Mouse (Mus musculus): ENCODE results near the gene Olfr251. TPM values are rescaled to one million over a fixed set of nuclear protein-coding genes. Genes with fewer than 3 reads are reported as not detected.
"Not testable (repeated sequence)": the region's sequence is repeated elsewhere in the genome, so short reads cannot be mapped to it uniquely, and the experiment has no call there.

Gene Olfr251
- polyA plus RNA-seq (2012; rRNA removed) (not detected in 2 replicates), polyA plus RNA-seq (2014; fragmentation: Nextera tagmentation; extraction: Ambion mirVana) (not detected in 2 replicates)

- no peaks in the 10 kb centered on the region for H3K4me1 ChIP-seq (ENCODE audit: control insufficient read depth, insufficient read depth, low read length)
- H3K9ac ChIP-seq (ENCODE audit: low read depth, low read length, severe bottlenecking) = no peak within 1 kb of the TSS
- DNase-seq (ENCODE audit: low spot score) = no peak
- H3K36me3 ChIP-seq (ENCODE audit: control insufficient read depth, insufficient read depth, low read length) = no peaks in the 10 kb centered on the region
- H3K4me3 ChIP-seq (replicated peaks; ENCODE audit: low read length) = no peak within 1 kb of the TSS
- no peak within 1 kb of the TSS for H3K4me2 ChIP-seq (replicated peaks; ENCODE audit: low read depth, low read length, severe bottlenecking)
- no peaks in the 10 kb centered on the region for H3K27me3 ChIP-seq (ENCODE audit: control insufficient read depth, insufficient read depth, low read length)
- WGBS = 64% methylated on average over 2 of the region's 2 CpGs
- TF ChIP-seq POLR2A (IDR thresholded peaks at IDR 0.05; ENCODE audit: borderline replicate concordance, extremely low read depth, insufficient read depth, insufficient read length) = no peak
- H3K9me3 ChIP-seq (ENCODE audit: control insufficient read depth, low read length) = no peaks in the 10 kb centered on the region
- H3K27ac ChIP-seq (replicated peaks; ENCODE audit: low read depth, low read length) = no peak within 1 kb of the TSS
- no peak for ATAC-seq (ENCODE audit: low FRiP score, low read depth)
Observed at GRCm38 (mm10) chr9:38376786-38377185, at the start of gene Olfr251. TSS of gene Olfr251 (plus strand) at chr9:38377086.

GRCm38 (mm10) chr9:38328760-38329159 is 48.1 kb upstream of the Olfr251 start, which contains the start of gene Olfr25:
TSS of gene Olfr25 (plus strand) at chr9:38329060.
- Histone ChIP-seq H3K27ac (replicated peaks; ENCODE audit: low read depth, low read length) (no peak within 1 kb of the TSS), H3K4me1 (ENCODE audit: control insufficient read depth, insufficient read depth, low read length) (no peaks in the 10 kb centered on the region), H3K4me2 (replicated peaks; ENCODE audit: low read depth, low read length, severe bottlenecking) (no peak within 1 kb of the TSS), H3K9me3 (ENCODE audit: control insufficient read depth, low read length) (no peaks in the 10 kb centered on the region), H3K4me3 (replicated peaks; ENCODE audit: low read length) (no peak within 1 kb of the TSS), H3K36me3 (ENCODE audit: control insufficient read depth, insufficient read depth, low read length) (no peaks in the 10 kb centered on the region), H3K27me3 (ENCODE audit: control insufficient read depth, insufficient read depth, low read length) (no peaks in the 10 kb centered on the region), H3K9ac (ENCODE audit: low read depth, low read length, severe bottlenecking) (no peak within 1 kb of the TSS)
- DNase-seq (ENCODE audit: low spot score) = no peak
- WGBS = 73% methylated on average over 3 of the region's 3 CpGs
- ATAC-seq (ENCODE audit: low FRiP score, low read depth) = no peak
- TF ChIP-seq POLR2A (IDR thresholded peaks at IDR 0.05; ENCODE audit: borderline replicate concordance, extremely low read depth, insufficient read depth, insufficient read length) = no peak

- DNase-seq (ENCODE audit: low spot score) (no peak), ATAC-seq (ENCODE audit: low FRiP score, low read depth) (no peak)
- no peak within 1 kb of the TSS for H3K4me3 ChIP-seq (replicated peaks; ENCODE audit: low read length)
- no peak within 1 kb of the TSS for H3K4me2 ChIP-seq (replicated peaks; ENCODE audit: low read depth, low read length, severe bottlenecking)
- H3K9me3 ChIP-seq (ENCODE audit: control insufficient read depth, low read length) = no peaks in the 10 kb centered on the region
- no peak within 1 kb of the TSS for H3K9ac ChIP-seq (ENCODE audit: low read depth, low read length, severe bottlenecking)
- no peak within 1 kb of the TSS for H3K27ac ChIP-seq (replicated peaks; ENCODE audit: low read depth, low read length)
- TF ChIP-seq POLR2A (IDR thresholded peaks at IDR 0.05; ENCODE audit: borderline replicate concordance, extremely low read depth, insufficient read depth, insufficient read length) = no peak
- no peaks in the 10 kb centered on the region for H3K4me1 ChIP-seq (ENCODE audit: control insufficient read depth, insufficient read depth, low read length)
- H3K27me3 ChIP-seq (ENCODE audit: control insufficient read depth, insufficient read depth, low read length) = no peaks in the 10 kb centered on the region
- H3K36me3 ChIP-seq (ENCODE audit: control insufficient read depth, insufficient read depth, low read length) = no peaks in the 10 kb centered on the region
- 90% methylated on average over 4 of the region's 4 CpGs for WGBS
Observed at GRCm38 (mm10) chr9:38348111-38348510, 28.8 kb upstream of the Olfr251 start, which contains the start of gene Olfr898. TSS of gene Olfr898 (plus strand) at chr9:38348411.

- ATAC-seq (ENCODE audit: low FRiP score, low read depth) = no peak
- Histone ChIP-seq H3K27me3 (ENCODE audit: control insufficient read depth, insufficient read depth, low read length) (no peaks in the 10 kb centered on the region), H3K4me3 (replicated peaks; ENCODE audit: low read length) (no peak within 1 kb of the TSS), H3K27ac (replicated peaks; ENCODE audit: low read depth, low read length) (no peak within 1 kb of the TSS), H3K4me2 (replicated peaks; ENCODE audit: low read depth, low read length, severe bottlenecking) (no peak within 1 kb of the TSS), H3K36me3 (ENCODE audit: control insufficient read depth, insufficient read depth, low read length) (no peaks in the 10 kb centered on the region), H3K9me3 (ENCODE audit: control insufficient read depth, low read length) (no peaks in the 10 kb centered on the region), H3K4me1 (ENCODE audit: control insufficient read depth, insufficient read depth, low read length) (no peaks in the 10 kb centered on the region), H3K9ac (ENCODE audit: low read depth, low read length, severe bottlenecking) (no peak within 1 kb of the TSS)
- no peak for DNase-seq (ENCODE audit: low spot score)
- WGBS = 89% methylated on average over 2 of the region's 2 CpGs
- TF ChIP-seq POLR2A (IDR thresholded peaks at IDR 0.05; ENCODE audit: borderline replicate concordance, extremely low read depth, insufficient read depth, insufficient read length) = no peak
Observed at GRCm38 (mm10) chr9:38366596-38366995, 10.3 kb upstream of the Olfr251 start, which contains the start of gene Olfr250. TSS of gene Olfr250 (plus strand) at chr9:38366896.

GRCm38 (mm10) chr9:38401398-38401797 is 24.5 kb downstream of the Olfr251 start, which contains the start of gene Olfr147:
TSS of gene Olfr147 (plus strand) at chr9:38401698.
- Histone ChIP-seq H3K36me3 (ENCODE audit: control insufficient read depth, insufficient read depth, low read length) (no peaks in the 10 kb centered on the region), H3K4me3 (replicated peaks; ENCODE audit: low read length) (no peak within 1 kb of the TSS), H3K4me2 (replicated peaks; ENCODE audit: low read depth, low read length, severe bottlenecking) (no peak within 1 kb of the TSS), H3K27me3 (ENCODE audit: control insufficient read depth, insufficient read depth, low read length) (no peaks in the 10 kb centered on the region), H3K9me3 (ENCODE audit: control insufficient read depth, low read length) (no peaks in the 10 kb centered on the region), H3K9ac (ENCODE audit: low read depth, low read length, severe bottlenecking) (no peak within 1 kb of the TSS), H3K4me1 (ENCODE audit: control insufficient read depth, insufficient read depth, low read length) (no peaks in the 10 kb centered on the region), H3K27ac (replicated peaks; ENCODE audit: low read depth, low read length) (no peak within 1 kb of the TSS)
- ATAC-seq (ENCODE audit: low FRiP score, low read depth) = no peak
- no peak for TF ChIP-seq POLR2A (IDR thresholded peaks at IDR 0.05; ENCODE audit: borderline replicate concordance, extremely low read depth, insufficient read depth, insufficient read length)
- 71% methylated on average over 1 of the region's 1 CpGs for WGBS
- no peak for DNase-seq (ENCODE audit: low spot score)

- H3K9ac ChIP-seq (ENCODE audit: low read depth, low read length, severe bottlenecking); H3K4me3 ChIP-seq (replicated peaks; ENCODE audit: low read length); ATAC-seq (ENCODE audit: low FRiP score, low read depth); H3K9me3 ChIP-seq (ENCODE audit: control insufficient read depth, low read length); H3K4me1 ChIP-seq (ENCODE audit: control insufficient read depth, insufficient read depth, low read length); H3K4me2 ChIP-seq (replicated peaks; ENCODE audit: low read depth, low read length, severe bottlenecking); H3K27ac ChIP-seq (replicated peaks; ENCODE audit: low read depth, low read length); H3K27me3 ChIP-seq (ENCODE audit: control insufficient read depth, insufficient read depth, low read length); H3K36me3 ChIP-seq (ENCODE audit: control insufficient read depth, insufficient read depth, low read length); DNase-seq (ENCODE audit: low spot score): not testable (repeated sequence)
- 90% methylated on average over 3 of the region's 3 CpGs for WGBS
Observed at GRCm38 (mm10) chr9:38407502-38407901, 30.6 kb downstream of the Olfr251 start.

GRCm38 (mm10) chr9:38413502-38413901 is 36.6 kb downstream of the Olfr251 start:
- not testable (repeated sequence) for H3K4me3 ChIP-seq (replicated peaks; ENCODE audit: low read length); H3K27me3 ChIP-seq (ENCODE audit: control insufficient read depth, insufficient read depth, low read length); H3K4me2 ChIP-seq (replicated peaks; ENCODE audit: low read depth, low read length, severe bottlenecking); H3K4me1 ChIP-seq (ENCODE audit: control insufficient read depth, insufficient read depth, low read length); H3K9ac ChIP-seq (ENCODE audit: low read depth, low read length, severe bottlenecking); H3K36me3 ChIP-seq (ENCODE audit: control insufficient read depth, insufficient read depth, low read length); DNase-seq (ENCODE audit: low spot score); H3K9me3 ChIP-seq (ENCODE audit: control insufficient read depth, low read length); H3K27ac ChIP-seq (replicated peaks; ENCODE audit: low read depth, low read length); ATAC-seq (ENCODE audit: low FRiP score, low read depth)
- WGBS = 94% methylated on average over 14 of the region's 14 CpGs

Measured in limb, embryonic 14.5 days (tissue).